Mouse (Mus musculus): ENCODE measurements around the gene Sowahd. TPM values are rescaled to one million over a fixed set of nuclear protein-coding genes. Genes with fewer than 3 reads are reported as not detected.

The Sowahd gene
- not detected in 2 replicates for polyA plus RNA-seq (2012; rRNA removed)

DNA sequence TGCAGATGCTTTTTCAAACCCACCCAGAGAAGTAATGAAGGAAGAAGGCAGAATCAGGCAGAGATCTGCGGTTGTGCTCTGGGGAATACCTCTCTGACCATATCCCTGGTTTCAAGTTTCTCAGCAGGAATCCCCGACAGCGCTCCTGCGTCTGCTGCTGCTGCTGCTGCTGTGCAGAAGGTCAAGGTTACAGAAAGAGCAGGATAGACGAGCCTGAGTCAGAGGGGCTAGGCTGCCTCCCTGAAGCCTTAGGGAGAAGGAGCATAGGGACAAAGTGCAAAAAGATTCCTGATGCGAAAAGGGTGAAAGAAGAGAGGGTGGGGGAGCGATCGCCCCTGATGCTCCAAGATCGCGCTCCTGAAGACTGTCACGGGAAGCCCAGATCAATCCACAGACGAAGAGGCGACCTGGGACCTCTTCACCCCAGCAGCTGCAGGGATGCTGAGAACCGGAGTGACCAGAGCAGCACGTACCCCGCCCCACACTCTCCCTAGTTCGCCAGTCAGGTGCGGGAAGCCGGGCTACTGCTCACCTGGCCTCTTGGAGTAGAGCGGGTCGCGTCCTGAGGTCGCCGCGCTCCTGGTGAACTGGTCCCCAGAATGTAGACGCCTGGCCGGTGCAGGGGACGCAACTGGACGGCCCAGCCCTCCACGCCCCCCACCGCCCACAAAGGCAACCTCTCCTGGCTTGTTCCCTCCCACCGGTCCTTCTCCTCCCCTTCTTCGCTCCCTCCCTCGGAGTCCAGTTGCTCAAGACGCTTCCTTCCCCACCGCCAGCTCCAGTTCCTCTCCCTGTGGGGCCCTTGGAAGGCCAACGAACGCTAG lies at the start of gene Sowahd:
Sowahd (plus strand) TSS at position 780 of the 824 bp plus-strand sequence.

DNA sequence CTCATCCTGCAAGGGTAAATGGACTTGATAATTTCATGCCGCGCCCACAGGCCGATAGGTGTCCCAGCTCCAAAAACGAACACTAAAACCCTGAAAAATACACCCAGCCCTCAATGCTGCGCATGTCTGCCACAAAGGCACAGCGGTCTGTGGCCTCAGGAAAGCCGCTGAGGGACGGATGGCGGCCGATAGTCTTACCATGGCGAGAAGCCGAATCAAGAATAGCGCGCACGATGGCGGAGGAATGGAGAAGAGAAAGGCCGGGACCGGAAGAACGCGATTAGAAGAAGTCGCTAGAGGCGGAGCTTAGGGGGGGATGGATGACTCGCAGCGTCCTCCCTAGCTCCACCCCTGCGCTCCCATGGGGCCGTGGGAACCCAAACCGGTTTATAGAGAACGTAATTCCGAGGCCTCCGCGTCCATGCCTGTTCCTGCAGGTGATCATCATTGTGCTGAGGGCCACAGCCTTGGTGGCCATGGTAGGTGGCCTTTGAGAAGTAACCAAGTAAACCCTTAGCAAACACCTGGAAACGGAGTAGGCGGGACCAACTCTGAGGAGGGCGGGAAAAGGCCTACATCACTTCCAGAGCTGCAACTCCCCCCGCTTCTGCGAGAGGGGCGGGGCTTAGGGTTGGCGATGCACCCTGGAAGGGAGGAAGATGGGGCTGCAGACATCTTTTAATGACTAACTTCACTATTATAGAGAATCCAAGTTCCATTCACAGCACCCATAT lies 36.4 kb downstream of the Sowahd start, which contains the start of gene Rpl39:
Rpl39 (minus strand) TSS at position 476 of the 734 bp plus-strand sequence.

Other genes starting within 250 kb of the Sowahd start
- 49.0 and 51.1 TPM in 2 replicates for gene Ube2a, start 174.9 kb upstream of the Sowahd start, polyA plus RNA-seq (2012; rRNA removed)
- gene C330007P06Rik, start 174.7 kb upstream of the Sowahd start, polyA plus RNA-seq (2012; rRNA removed), result 13.3 and 15.5 TPM in 2 replicates
- 13.7 and 15.4 TPM in 2 replicates for gene Nkrf, start 145.9 kb upstream of the Sowahd start, polyA plus RNA-seq (2012; rRNA removed)
- 68.3 and 72.1 TPM in 2 replicates for gene Sept6, start 57.1 kb upstream of the Sowahd start, polyA plus RNA-seq (2012; rRNA removed)
- gene Rpl39, start 36.6 kb downstream of the Sowahd start, polyA plus RNA-seq (2012; rRNA removed), result 667 and 729 TPM in 2 replicates
- gene Upf3b, start 61.5 kb downstream of the Sowahd start, polyA plus RNA-seq (2012; rRNA removed), result 41.3 and 44.8 TPM in 2 replicates
- gene Nkap, start 78.0 kb downstream of the Sowahd start, polyA plus RNA-seq (2012; rRNA removed), result 8.5 and 8.7 TPM in 2 replicates
- 0.28 and 0.31 TPM in 2 replicates for gene Akap14, start 120.0 kb downstream of the Sowahd start, polyA plus RNA-seq (2012; rRNA removed)
- gene Ndufa1, start 142.3 kb downstream of the Sowahd start, polyA plus RNA-seq (2012; rRNA removed), result 460 and 484 TPM in 2 replicates
- gene Rnf113a1, start 142.4 kb downstream of the Sowahd start, polyA plus RNA-seq (2012; rRNA removed), result 10.3 and 10.7 TPM in 2 replicates
- gene Gm9, start 162.2 kb downstream of the Sowahd start, polyA plus RNA-seq (2012; rRNA removed), result not detected in 2 replicates
- not detected in 2 replicates for gene Rhox1, start 173.4 kb downstream of the Sowahd start, polyA plus RNA-seq (2012; rRNA removed)
- not detected in 2 replicates for gene Rhox2a, start 196.1 kb downstream of the Sowahd start, polyA plus RNA-seq (2012; rRNA removed)
- gene Rhox3a, start 201.1 kb downstream of the Sowahd start, polyA plus RNA-seq (2012; rRNA removed), result not detected in 2 replicates
- gene Rhox4a, start 216.5 kb downstream of the Sowahd start, polyA plus RNA-seq (2012; rRNA removed), result not detected in 2 replicates